Mouse (Mus musculus) gonadal fat pad, adult 2 months (tissue): ENCODE measurements around the gene Xpc. TPM values are rescaled to one million over a fixed set of nuclear protein-coding genes. Genes with fewer than 3 reads are reported as not detected.

ENCODE experiments used
- DNase-seq: peaks from one replicate; pipeline ENCODE4 v3.0.0-alpha.2; 2012; ENCODE audit warnings: low read depth
- polyA plus RNA-seq: library from polyadenylated mRNA; depleted of rRNA; stranded (reverse); fragments of >200 nt; gene quantifications from 2 replicates; pipeline ENCODE4 v1.2.3, GENCODE M21; 2012

Xpc gene
- polyA plus RNA-seq, 1 experiment: 12.1 TPM

DNA sequence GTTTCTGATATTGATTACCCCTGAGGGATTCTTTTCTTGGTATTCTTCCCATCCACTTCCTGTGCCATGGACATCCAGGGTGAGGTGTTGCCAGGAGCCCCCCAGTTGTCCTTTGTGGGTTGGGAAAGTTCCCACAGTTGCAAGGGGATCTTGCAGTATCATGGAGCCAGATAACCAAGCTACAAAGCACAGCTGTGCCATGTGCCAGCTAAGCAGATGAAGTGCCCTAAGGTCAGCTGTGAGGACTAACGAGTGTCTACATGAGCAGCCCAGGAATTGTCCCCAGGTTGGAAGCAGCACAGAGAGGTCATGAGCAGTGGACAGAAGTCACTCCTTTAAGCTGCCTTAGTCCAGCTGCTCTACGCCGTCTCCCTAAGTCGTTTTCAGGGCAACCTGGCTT lies 9.9 kb upstream of the Xpc start:
- DNase-seq: no peak

DNA sequence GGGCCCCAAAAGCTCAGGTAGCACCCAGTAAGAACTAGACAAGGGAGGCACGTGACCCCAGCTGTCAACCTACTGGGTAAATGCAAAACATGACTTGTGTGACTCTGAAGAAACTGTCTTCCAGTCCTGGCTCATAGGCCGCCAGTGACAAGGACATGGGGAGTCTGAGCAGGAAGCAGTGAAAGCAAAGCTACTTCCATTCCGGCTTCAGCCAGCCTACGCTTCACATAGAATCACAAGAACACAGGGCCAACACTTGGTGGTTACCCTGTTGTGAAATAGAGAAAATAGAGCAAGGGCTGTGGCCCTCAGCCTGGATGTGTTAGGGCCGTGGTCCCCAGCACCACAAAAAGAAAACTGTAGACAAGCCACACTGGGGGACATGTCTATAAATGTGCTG lies 7.1 kb upstream of the Xpc start:
- DNase-seq: no peak

DNA sequence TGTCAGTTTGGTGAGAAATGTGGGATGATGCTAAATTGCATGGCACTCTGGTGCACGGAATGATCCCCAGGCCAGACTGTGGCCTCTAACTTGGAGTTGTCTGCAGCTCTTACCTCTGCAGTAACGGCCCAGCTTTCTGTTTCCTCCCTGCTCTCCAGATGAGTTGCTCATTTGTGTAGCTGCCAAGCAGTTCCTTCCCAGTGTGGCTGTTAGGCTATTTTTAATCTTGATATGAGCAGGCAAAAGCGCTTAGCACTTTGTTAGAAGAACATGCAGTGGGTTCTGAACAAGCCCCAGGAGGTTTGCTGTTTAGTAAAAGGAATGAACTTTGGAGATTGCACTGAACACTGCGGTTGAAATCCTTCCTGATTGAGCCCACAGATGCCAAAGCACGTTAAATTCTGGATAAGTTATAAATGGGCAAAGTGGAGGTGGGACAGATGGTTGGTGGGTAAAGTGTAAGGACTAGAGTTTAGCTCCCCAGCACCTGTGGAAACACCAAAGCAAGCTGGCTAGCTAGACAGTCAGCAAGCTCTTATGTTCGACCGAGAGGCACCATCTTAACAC lies 2.8 kb upstream of the Xpc start:
- DNase-seq: no peak

DNA sequence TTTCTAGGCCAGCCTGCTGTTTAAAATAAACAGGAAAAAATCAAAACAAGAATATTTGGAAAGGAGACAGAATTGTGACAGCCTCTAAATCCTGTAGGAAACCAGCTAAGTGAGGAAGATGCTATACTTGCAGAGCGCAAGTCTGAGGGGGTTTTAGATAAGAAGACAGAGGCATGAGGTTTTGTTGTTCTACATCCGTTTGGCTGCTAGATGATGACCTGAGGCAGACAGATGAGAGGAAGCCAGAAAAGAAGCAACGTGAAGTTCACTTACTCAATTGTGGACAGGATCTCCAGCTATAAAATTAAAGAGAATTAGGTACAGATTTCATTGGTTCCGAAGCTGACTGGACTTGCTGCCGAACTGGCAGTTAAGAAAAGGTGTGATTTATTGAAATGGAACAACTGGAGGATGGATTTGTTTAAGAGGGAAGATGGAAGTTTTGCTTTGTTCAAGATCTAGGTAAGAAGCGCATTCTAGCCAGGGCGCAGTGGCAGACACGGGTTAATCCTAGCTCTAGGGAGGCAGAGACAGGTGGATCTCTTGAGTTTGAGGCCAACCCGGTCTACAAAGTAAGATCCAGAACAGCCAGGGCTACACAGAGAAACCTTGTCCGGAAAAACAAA lies 838 bp downstream of the Xpc start:
- no peak for DNase-seq

DNA sequence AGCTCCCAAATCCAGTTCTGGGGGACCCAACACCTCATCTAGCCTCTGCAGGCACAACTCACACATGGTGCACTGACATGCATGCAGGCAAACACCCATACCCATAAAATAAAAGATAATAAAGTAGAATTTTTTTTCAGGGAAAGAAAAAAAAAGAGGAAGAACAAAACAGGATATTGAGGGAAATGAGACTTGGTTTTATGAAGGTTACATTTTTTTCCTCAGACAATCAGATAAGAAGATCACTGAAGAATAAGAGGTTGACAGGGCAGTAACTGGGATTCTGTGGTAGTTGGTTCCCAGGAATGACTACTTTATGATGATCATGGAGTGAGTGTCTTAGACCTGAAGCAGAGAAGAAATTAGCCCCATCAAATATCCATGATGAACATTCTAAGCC lies 1.6 kb downstream of the Xpc start:
- DNase-seq: no peak

DNA sequence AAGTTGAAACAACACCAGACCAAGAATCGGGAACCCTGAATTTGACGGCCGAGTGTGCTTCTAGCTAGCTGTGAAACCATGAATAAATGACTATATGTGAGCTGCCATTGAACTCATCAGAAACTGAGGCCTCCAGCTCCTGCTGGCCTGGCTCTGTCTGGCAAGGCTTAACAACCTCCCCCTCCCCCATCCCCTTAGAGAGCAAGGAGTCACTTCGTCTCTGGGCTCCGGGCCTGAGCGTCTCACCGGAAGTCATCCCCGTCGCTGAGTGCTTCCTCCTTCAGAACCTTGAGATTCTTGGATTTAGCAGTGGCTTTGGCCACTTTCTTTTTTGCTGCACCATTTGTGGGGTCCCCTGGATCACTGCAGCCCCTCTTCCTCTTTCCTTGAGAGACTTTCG lies 5.5 kb downstream of the Xpc start:
- DNase-seq: no peak

DNA sequence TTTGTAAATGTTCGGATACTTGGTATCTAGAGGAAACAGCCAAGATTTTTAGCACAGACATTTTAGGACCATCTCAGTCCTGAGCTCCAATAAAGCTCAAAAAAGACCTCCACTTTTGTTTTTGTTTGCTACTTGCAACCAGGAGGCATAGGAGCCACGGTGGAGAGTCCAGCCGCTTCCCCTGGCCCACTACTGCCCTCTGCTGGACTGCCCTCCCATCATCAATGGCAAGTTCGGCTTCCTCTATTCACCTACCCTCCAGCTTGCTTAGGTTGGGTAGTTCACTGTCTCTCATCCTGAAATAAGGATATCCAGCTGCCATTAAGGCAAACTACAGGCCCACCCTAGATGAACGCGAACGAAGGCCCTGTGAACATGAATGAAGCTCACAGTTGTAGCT lies 6.4 kb downstream of the Xpc start:
- DNase-seq: no peak

DNA sequence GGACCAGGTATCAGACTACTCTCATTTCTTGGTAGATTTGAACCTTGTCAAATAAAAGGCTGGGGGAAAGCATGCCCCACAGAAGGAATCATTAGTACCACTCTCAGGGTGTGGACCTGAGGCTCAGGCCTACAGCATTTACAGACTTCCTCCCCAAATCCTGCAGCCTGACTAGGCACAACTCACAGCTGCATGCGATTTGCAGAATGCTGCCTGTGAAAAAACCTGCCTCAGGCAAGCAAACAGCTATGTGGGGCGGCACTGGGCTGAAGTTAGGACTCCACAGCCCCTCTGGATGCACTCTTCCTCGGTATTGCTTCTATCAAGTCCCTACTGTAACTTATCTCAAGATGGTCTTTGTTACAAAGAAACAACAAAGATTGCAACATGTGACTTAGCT lies 7.6 kb downstream of the Xpc start:
- no peak for DNase-seq

DNA sequence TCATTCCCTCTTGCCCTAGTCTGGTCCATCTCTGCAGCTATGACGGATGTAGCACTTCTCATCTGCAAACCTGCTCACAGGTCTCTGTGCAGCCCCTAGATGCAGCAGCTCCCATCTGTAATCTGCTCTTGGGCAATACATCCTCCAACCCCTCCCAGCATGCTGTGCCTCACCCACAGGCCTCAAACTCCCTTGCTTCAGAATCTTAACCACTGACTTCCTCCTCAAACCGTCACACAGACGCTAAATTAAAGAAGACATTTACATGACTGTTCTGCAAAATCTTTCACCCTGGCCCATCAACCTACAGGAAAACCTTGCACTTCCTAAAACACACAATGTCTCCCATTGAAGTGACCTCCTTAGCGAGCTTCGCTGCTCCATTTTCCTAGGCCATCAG lies 9.7 kb downstream of the Xpc start:
- DNase-seq: no peak

DNA sequence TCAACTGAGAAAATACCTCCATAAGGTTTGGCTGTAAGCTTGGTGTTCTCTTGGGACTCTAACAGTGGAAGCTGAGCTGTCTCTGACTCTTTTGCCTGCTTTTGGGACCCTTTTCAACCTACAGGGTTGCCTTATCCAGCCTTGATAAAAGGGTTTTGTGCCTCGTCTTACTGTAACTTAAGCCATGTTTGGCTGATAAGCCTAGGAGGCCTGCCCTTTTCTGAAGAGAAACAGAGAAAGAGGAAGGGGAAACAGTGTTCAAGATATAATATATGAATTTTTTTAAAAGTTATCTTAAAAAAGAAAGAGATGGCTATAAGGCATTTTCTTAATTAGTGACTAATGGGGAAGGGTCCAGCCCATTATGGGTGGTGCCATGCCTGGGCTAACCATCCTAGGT lies 12.4 kb downstream of the Xpc start:
- no peak for DNase-seq

DNA sequence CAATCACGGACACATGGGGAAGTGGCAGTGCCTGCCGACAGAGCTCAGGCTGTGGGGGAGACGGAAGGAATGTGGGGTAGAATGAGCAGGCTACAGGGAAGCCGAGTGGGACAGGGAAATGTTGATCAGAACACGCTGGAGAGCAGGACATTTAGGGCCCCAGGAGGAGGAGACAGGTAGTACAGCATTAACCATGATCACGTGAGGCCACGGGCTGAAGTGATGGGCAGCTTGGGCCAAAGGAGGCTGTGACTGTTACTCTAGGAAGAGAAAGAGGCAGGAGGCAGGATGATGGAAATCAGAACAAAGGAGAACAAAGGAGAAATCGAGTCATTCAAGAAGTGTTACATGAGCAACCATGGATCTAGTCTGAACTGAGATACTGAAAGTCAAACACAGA lies 21.2 kb downstream of the Xpc start:
- DNase-seq: no peak

DNA sequence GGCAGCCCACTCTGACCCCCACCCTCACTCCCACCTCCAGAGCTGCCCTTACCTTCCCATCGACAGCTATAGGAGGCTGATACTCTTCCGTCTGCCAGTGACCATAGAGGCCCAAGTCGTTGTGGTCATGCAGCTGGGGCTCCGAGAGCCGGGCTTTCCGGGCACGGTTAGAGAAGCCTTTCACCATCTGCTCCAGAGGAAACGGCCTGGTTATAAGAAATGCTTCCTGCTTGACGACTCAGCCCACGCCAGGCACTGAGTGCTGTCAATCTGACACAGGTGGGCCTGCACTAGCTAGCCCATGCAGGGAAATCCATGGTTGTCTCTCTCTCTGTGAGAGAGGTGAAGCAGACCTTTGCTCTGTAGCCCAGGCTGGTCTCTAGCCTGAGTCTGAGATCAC lies 22.6 kb downstream of the Xpc start:
- no peak for DNase-seq

DNA sequence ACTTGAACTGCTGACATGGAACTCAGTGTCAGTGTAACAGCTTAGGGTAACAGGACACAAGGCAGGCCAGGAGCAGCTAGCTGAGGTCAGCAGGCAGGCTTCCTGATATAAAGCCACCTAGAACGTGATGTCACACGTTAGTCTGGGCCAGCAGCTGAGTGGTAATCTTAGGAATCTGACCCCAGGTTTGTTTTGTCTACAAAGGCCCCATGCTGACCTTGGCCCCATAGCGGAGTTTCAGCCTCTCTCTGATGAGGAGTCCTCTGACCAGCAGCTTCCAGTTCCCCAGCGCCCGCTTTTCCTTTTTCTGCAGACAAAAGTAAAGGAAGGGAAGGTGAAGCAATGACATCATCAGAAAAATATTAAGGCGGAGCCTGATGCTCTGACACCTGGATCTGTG lies 24.7 kb downstream of the Xpc start:
- no peak for DNase-seq

DNA sequence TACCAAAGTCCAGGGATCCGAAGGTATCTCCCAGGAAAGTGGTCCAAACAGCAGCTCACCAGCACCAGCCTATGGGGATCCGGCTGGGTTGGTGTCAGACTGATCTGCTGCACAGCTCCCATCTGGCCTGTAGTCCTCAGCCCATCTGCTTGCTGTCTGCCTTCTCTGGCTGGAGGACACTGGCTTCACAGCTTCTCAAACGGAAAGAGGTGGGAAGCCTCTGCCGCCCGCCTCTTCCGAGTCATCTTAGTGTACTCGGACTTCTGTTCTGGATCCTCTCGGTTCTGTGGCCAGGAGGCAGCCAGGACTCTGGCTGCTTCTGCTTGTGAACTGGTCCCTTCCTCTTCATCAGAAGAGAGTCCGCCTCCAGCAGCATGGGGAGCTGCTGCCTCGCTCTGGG lies 25.8 kb downstream of the Xpc start:
- DNase-seq: no peak

DNA sequence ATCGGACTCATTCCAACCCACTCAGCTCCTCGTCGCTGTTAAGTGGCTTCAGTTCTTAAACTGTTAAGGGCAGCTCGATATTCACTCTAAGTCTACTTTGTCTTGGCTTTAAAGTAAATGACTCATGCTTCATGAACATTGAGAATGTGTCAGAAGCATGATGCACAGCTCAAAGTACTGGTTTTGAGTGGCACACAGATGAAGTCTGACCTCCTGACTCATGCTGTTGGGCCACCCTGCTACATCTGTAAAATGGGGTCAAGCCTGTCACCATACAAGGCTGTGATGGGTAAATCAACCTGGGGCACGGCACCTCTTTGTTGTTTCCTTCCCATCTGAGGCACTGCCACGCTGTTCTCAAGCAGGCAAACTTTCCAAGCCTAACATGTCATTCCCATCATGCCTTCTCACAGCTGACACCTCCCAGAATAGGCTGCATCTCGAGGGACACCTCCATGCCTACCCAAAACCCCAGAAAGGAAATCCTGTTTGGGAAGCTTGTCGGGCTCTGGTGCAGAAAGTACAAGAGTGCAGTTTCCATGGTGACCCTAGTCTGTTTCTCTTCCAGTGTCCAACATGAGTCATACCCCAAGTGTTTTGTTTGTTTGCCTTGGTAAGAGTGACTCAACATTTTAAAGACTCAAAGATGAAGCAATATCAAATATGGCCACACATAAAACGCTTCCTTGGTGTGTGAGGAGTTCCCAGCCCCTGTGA lies 27.0 kb downstream of the Xpc start:
- DNase-seq: no peak

DNA sequence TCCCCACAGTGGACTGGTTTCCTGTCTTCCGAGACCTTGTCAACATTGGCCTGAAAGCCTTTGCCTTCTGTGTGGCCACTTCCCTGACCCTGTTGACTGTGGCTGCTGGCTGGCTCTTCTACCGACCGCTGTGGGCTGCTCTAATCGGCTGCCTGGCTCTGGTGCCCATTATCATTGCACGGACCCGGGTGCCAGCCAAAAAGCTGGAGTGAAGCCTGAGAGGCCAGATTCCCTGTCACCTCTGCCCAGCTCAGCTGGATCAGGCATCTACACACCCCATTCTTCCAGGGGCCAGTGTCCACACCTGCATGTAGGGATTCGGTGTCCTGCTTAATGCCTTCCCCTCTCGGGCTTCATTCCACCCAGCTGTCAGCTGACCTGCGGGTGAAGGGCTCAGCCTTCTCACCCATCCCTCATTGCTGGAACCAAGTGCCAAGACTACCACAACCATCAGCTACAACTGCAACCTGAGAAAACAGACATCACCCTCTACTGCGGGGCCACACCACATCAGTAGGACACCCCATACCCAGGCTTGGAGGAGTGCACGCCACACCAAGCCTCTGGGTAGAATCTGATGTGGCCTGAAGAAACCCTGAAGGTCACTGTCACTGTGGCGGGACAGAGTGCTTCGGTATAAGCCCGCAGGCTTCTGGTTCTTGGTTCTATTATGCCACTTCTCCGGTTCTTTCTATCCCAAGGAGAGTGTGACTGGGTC lies 28.8 kb downstream of the Xpc start:
- no peak for DNase-seq

DNA sequence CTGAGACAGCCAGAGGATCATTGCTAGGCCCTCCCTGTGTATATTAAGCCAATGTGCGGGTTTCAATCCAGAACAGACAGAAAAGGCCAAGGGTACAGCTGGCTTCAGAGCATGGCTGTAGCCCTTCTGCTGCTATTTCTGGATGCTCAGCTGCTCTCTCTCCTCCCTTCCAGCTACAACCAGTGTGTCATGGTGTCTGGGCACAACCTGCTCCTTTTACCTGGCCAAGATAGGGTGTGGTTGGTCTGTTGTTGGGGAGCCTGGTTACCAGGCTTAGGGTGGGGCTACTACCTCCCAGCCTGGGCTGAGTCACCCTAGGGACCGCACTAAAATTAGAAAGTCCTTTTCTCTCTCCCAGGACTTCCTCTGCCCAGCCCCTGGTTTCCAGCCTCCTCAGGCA lies 32.3 kb downstream of the Xpc start:
- no peak for DNase-seq

DNA sequence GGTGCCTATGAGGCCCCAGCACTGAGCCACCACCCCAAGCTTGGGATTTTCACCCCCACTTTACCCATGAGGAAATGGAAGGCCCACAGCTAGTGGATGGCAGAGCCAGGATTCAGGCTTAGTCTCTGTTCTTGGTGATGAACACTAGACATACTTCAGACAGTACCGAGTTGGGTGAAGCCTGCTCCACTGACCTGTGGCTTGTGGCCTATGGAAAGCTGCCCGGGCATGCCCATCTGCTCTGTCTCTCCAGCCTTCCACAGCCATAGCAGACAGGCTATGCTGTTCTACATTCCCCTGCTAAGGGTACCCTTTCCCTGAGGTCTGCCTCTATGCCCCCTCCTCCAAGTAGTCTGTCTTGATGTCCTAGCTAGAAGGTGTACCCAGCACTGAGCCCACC lies 39.1 kb downstream of the Xpc start:
- no peak for DNase-seq

DNA sequence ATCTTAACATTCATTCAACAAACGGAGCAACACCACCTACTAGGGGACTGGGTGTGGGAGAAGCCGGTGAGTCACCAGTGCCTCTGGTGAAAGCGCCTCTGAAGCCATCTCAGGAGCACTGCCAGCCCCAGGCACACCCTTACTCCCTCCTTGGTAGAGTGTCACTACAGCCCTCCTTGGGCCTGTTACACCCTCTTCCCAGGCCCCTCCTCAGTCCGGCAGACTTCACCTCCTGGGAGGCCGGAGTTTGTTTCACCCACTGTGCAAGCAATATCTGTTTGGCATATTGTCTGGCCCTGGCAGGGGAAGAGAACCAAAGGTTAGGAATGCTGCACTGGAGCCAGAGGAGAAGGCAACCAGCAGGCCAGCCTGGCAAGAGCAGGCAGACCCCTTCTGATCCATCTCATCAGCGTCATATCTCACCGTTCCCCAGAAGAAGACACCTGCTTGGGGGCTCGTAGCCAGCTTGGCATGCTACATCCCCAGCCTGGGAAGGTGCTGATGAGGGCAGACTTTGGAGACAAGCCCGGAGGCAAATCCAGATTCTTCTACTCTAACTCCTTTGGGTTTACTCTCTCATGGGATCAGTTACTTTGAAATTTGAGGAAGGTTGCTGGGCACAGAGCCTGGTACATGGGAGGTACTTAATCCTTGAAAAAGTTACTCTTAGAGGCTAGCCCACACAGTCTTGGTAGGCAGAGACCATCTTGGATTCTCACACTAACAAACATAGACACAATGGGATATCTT lies 41.1 kb downstream of the Xpc start:
- DNase-seq: no peak

DNA sequence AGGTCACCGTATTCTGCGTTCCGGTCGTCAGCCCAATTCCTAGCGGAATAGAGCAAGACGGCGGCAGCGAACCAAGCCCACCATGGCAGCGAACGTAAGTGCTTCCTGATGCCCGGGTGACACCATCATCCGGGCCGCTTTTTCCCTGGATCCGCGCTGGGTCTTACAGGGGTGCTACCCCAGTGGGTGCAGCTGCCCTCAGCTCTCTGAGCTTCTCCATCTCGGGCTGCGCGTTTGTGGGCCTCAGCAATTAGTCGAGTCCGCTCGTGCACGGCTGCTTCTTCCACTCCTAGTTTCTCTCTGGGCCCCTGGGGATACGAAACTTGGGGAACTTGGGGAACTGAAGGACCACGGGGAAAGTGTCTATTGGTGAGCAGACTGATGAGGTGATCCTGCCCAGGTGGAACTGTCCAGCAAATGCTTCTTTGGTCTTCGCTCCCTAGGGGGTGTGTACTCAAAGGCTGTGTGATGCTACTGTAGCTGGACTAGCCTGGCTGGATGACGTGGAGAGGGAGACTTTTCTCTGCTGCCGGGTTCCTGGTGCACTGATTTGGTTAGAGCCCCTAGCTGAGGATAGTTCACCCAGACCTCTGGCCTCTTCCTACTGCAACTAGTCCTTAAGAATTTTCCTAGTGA lies 41.8 kb downstream of the Xpc start:
- DNase-seq: no peak

DNA sequence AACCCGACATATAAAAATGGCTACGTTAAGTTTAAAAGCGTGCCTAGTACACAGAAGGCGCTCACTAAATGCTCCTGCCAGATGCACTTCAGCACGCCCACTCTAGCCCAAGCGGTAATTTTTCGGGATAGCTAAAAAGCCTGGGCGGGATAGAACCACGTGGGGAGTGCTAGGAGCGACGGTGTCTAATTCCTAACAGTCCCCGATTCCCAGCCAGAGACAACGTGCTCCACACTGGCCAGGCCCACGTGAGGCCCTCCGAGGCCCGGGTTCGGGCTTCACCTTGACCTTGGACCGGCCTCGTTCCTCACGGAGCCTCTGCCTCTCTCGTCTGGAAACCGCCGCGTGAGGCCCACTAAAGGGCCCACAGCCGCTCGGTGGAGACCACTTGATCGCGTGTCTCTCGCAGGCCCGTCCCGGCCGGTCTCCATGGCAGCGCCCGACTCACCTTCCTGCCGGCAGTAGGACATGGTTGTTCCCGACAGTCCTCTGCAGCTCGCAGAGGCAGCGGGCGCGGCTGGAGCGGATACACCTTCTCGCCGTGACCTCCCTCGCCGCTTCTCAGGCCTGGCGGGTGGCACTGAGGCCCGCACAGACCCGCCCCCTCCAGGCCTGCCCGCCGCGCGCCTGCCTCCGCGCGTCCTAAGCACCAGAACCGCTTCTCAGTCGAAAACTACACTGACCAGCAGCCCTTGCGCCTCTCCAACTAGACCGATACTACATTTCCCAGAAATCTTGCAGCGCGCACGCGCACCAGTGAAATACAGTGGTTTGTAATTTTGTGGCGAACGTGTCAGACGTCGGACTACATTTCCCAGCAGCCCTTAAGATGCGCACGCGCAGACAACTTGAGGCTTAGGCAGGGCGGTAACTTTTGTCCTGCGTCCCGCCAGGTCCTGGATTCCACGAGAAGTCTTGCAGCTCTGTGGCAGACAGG lies 42.6 kb downstream of the Xpc start, which contains the start of the genes Chchd4 and Tmem43:
TSS of gene Chchd4 (minus strand) at position 679 of the 937 bp plus-strand sequence.
TSS of gene Tmem43 (plus strand) at position 836 of the 937 bp plus-strand sequence.
- DNase-seq: peak; percentile 92
